Mouse (Mus musculus) embryonic fibroblast, embryonic 13.5 days (primary cell): ENCODE measurements around the gene Gorab.

Experiments
- CTCF ChIP-seq: IDR thresholded peaks from 2 replicates; pipeline ENCODE4 v1.5.1; 2011; ENCODE audit warnings: mild to moderate bottlenecking, control low read depth, low read length, moderate library complexity, borderline replicate concordance; ENCODE audit not compliant: insufficient read depth
- POLR2A ChIP-seq: IDR thresholded peaks from 2 replicates; pipeline ENCODE4 v1.6.1; 2011; ENCODE audit warnings: low read depth, mild to moderate bottlenecking, control low read depth, low read length, moderate library complexity

- TF ChIP-seq CTCF: no peak
- TF ChIP-seq POLR2A: no peak
These were observed 19.9 kb downstream of the Gorab start for GRCm38 (mm10) chr1:163383442-163384027.
